In the genomic region with DNA sequence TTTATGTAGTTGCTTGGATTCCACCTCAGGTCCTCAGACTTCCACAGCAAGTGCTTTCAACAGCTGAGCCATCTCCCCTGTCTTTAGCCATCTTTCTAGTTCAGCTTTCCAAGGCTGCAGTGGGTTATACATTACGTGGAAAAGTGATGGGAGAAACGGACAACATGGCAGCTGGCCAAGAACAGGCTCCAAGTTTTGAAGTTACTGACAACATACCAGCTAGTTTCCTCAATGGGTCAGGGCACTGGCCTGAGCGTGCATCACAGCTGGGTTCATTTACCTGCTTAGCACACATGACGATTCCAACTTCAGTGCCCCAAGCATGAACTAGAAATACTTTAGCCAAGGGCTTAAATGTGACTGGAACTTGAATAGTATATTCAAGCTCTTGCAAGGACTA, we compare ENCODE assay signal across 26 mouse cellular contexts.
DNase-seq lines count a peak whose midpoint lies in the region; ATAC-seq and TF ChIP-seq lines count a peak whose summit lies in the region.
"Had no signal": no experiment of that assay in that cellular context is flagged by ENCODE, and none has a peak within 500 bp of the region (broad histone marks: within the 10 kb centered on the region; RNA-seq: fewer than 3 reads in every experiment).

No protein-coding gene starts in this region.

- no peak for TF ChIP-seq CTCF in kidney, adult 2 months (conservative IDR thresholded peaks at IDR 0.05; ENCODE audit: insufficient read depth, insufficient read length, low read depth, low read length)
- TF ChIP-seq CTCF in liver, adult 2 months (IDR thresholded peaks at IDR 0.05; ENCODE audit: low read depth, low read length), result no peak
- no peak for TF ChIP-seq CTCF in lung, adult 2 months (IDR thresholded peaks at IDR 0.05; ENCODE audit: insufficient read depth, low read length)

- no peaks in the 10 kb centered on the region for H3K27me3 ChIP-seq in kidney, adult 2 months (replicated peaks; ENCODE audit: control insufficient read depth, insufficient read depth, low read length)
- no peaks in the 10 kb centered on the region for H3K27me3 ChIP-seq in kidney, embryonic 16.5 days (ENCODE audit: insufficient read depth, low read length)
- no peaks in the 10 kb centered on the region for H3K27me3 ChIP-seq in liver, adult 2 months (ENCODE audit: control insufficient read depth, insufficient read depth, low read length)
- no peaks in the 10 kb centered on the region for H3K27me3 ChIP-seq in liver, embryonic 12.5 days (replicated peaks)
- H3K27me3 ChIP-seq in stomach, embryonic 16.5 days (ENCODE audit: control insufficient read depth, insufficient read depth, low read length), result no peaks in the 10 kb centered on the region
- H3K27me3 ChIP-seq: hindbrain, embryonic 12.5 days; intestine, embryonic 15.5 days; limb, embryonic 15.5 days; neural tube, embryonic 15.5 days had no signal

- no peaks in the 10 kb centered on the region for H3K36me3 ChIP-seq in kidney, adult 2 months (ENCODE audit: control insufficient read depth, insufficient read depth, low read length)
- no peaks in the 10 kb centered on the region for H3K36me3 ChIP-seq in kidney, embryonic 16.5 days (ENCODE audit: insufficient read depth, low read length)
- H3K36me3 ChIP-seq in liver, adult 2 months (ENCODE audit: control insufficient read depth, insufficient read depth, low read length), result 0 out of 2 replicates have a peak, but pooled peaks cover 2% of the 10 kb centered on the region
- no peaks in the 10 kb centered on the region for H3K36me3 ChIP-seq in liver, embryonic 12.5 days
- no peaks in the 10 kb centered on the region for H3K36me3 ChIP-seq in stomach, embryonic 16.5 days (ENCODE audit: control insufficient read depth, insufficient read depth, low read length)
- H3K36me3 ChIP-seq: hindbrain, embryonic 12.5 days; intestine, embryonic 15.5 days; limb, embryonic 10.5 days; limb, embryonic 15.5 days; neural tube, embryonic 15.5 days had no signal

- H3K4me2 ChIP-seq in kidney, embryonic 16.5 days (replicated peaks; ENCODE audit: low read depth, low read length), result no peak overlapping the region
- H3K4me2 ChIP-seq in liver, embryonic 12.5 days, result no peak overlapping the region
- H3K4me2 ChIP-seq in stomach, embryonic 16.5 days (ENCODE audit: low read depth, low read length), result no peak overlapping the region
- H3K4me2 ChIP-seq: heart, embryonic 11.5 days; hindbrain, embryonic 12.5 days; intestine, embryonic 15.5 days; limb, embryonic 15.5 days; neural tube, embryonic 15.5 days had no signal

- no peak overlapping the region for H3K4me3 ChIP-seq in kidney, adult 2 months (ENCODE audit: insufficient read depth, low read depth, low read length)
- H3K4me3 ChIP-seq in kidney, embryonic 16.5 days (ENCODE audit: low read length), result no peak overlapping the region
- no peak overlapping the region for H3K4me3 ChIP-seq in liver, adult 2 months (ENCODE audit: insufficient read depth, low read depth, low read length)
- no peak overlapping the region for H3K4me3 ChIP-seq in liver, embryonic 12.5 days
- no peak overlapping the region for H3K4me3 ChIP-seq in lung, adult 2 months (replicated peaks; ENCODE audit: extremely low read depth, low read depth, low read length)
- H3K4me3 ChIP-seq in stomach, embryonic 16.5 days (replicated peaks; ENCODE audit: low read length), result no peak overlapping the region
- H3K4me3 ChIP-seq: erythroblast, embryonic 14.5 days; gastrocnemius, adult 2 months; hindbrain, embryonic 12.5 days; intestine, embryonic 15.5 days; limb, embryonic 10.5 days; limb, embryonic 15.5 days; neural tube, embryonic 15.5 days had no signal

- no peak overlapping the region for H3K9ac ChIP-seq in kidney, embryonic 16.5 days (replicated peaks; ENCODE audit: low read length)
- H3K9ac ChIP-seq in liver, adult 2 months (ENCODE audit: low read depth, low read length), result no peak overlapping the region
- H3K9ac ChIP-seq in liver, embryonic 12.5 days, result no peak overlapping the region
- no peak overlapping the region for H3K9ac ChIP-seq in stomach, embryonic 16.5 days (ENCODE audit: low read length)
- H3K9ac ChIP-seq: hindbrain, embryonic 12.5 days; intestine, embryonic 15.5 days; limb, embryonic 15.5 days; neural tube, embryonic 15.5 days had no signal

- no peak for TF ChIP-seq POLR2A in kidney, adult 2 months (IDR thresholded peaks at IDR 0.05; ENCODE audit: low read depth, low read length)
- no peak for TF ChIP-seq POLR2A in liver, adult 2 months (IDR thresholded peaks at IDR 0.05; ENCODE audit: extremely low read depth, insufficient read depth, low read length)
- no peak for TF ChIP-seq POLR2A in lung, adult 2 months (IDR thresholded peaks at IDR 0.05; ENCODE audit: borderline replicate concordance, extremely low read depth, low read depth, low read length)

- no peak overlapping the region for H3K27ac ChIP-seq in kidney, adult 2 months (ENCODE audit: insufficient read depth, low read depth, low read length)
- H3K27ac ChIP-seq in kidney, embryonic 16.5 days (ENCODE audit: low read length), result no peak overlapping the region
- no peak overlapping the region for H3K27ac ChIP-seq in liver, adult 2 months (replicated peaks; ENCODE audit: insufficient read depth, low read depth, low read length)
- no peak overlapping the region for H3K27ac ChIP-seq in liver, embryonic 12.5 days
- 0 out of 2 replicates have a peak overlapping the region, but pooled peaks have one; percentile 25 for H3K27ac ChIP-seq in stomach, embryonic 16.5 days (ENCODE audit: low read length)
- H3K27ac ChIP-seq: gastrocnemius, adult 2 months; hindbrain, embryonic 12.5 days; hindbrain, postnatal 0 days; intestine, embryonic 15.5 days; limb, embryonic 10.5 days; limb, embryonic 15.5 days; neural tube, embryonic 15.5 days had no signal

- no peaks in the 10 kb centered on the region for H3K9me3 ChIP-seq in kidney, embryonic 16.5 days (ENCODE audit: low read length)
- H3K9me3 ChIP-seq in liver, embryonic 12.5 days (replicated peaks), result no peaks in the 10 kb centered on the region
- no peaks in the 10 kb centered on the region for H3K9me3 ChIP-seq in stomach, embryonic 16.5 days (replicated peaks; ENCODE audit: control insufficient read depth, low read length)
- H3K9me3 ChIP-seq: hindbrain, embryonic 12.5 days; intestine, embryonic 15.5 days; limb, embryonic 10.5 days; limb, embryonic 15.5 days; neural tube, embryonic 15.5 days had no signal

- peak; percentile 27 for DNase-seq in kidney, adult 2 months
- DNase-seq in liver, adult 2 months (ENCODE audit: extremely low read depth, low read depth, low spot score), result peak; percentile 48
- DNase-seq in lung, postnatal 4 days, result peak; percentile 26 to 42
- no peak for DNase-seq in lung, adult 2 months
- DNase-seq: cerebellum, adult 2 months; cerebellum, postnatal 14 days; gastrocnemius, adult 2 months; gastrocnemius, postnatal 36 days; heart, adult 18-20 months; heart, postnatal 36 days; layer of hippocampus, postnatal 36 days; midbrain, embryonic 14.5 days; right cerebral cortex, adult 18-20 months; spleen, adult 18-20 months had no signal

- H3K79me2 ChIP-seq in liver, adult 2 months (ENCODE audit: control insufficient read depth, insufficient read depth, low read length), result peaks cover 10% of the 10 kb centered on the region; the same call in 1 of the 2 replicates

- WGBS in kidney, adult 2 months, result 35% methylated on average over 4 of the region's 4 CpGs
- WGBS in kidney, embryonic 16.5 days, result 56% methylated on average over 4 of the region's 4 CpGs
- WGBS in liver, adult 2 months, result 20% methylated on average over 4 of the region's 4 CpGs
- WGBS in liver, embryonic 12.5 days (ENCODE audit: insufficient replicate concordance), result 71% methylated on average over 4 of the region's 4 CpGs
- WGBS in lung, adult 2 months, result 47% methylated on average over 4 of the region's 4 CpGs
- WGBS in stomach, embryonic 16.5 days, result 41% methylated on average over 4 of the region's 4 CpGs

- no peak for ATAC-seq in kidney, embryonic 16.5 days (ENCODE audit: low FRiP score, low TSS enrichment)
- ATAC-seq in liver, embryonic 12.5 days, result no peak
- no peak; the same call in 1 of the 2 replicates for ATAC-seq in stomach, embryonic 16.5 days (ENCODE audit: insufficient read depth, low FRiP score)
- ATAC-seq: forebrain, embryonic 16.5 days; hindbrain, postnatal 0 days; intestine, embryonic 15.5 days had no signal

- H3K4me1 ChIP-seq in kidney, adult 2 months (ENCODE audit: control insufficient read depth, insufficient read depth, low read length), result no peaks in the 10 kb centered on the region
- peaks cover 3% of the 10 kb centered on the region; the same call in 1 of the 2 replicates for H3K4me1 ChIP-seq in kidney, embryonic 16.5 days (ENCODE audit: insufficient read depth, low read length)
- peaks cover 7% of the 10 kb centered on the region; the same call in 1 of the 2 replicates for H3K4me1 ChIP-seq in liver, adult 2 months (ENCODE audit: control insufficient read depth, insufficient read depth, low read length)
- H3K4me1 ChIP-seq in liver, embryonic 12.5 days, result 0 out of 2 replicates have a peak, but pooled peaks cover 2% of the 10 kb centered on the region
- H3K4me1 ChIP-seq in lung, adult 2 months (ENCODE audit: control insufficient read depth, insufficient read depth, low read length), result no peaks in the 10 kb centered on the region
- peaks cover 10% of the 10 kb centered on the region; the same call in 1 of the 2 replicates for H3K4me1 ChIP-seq in stomach, embryonic 16.5 days (ENCODE audit: control insufficient read depth, insufficient read depth, low read length)
- H3K4me1 ChIP-seq: limb, embryonic 10.5 days; neural tube, embryonic 15.5 days had no signal
